Mouse (Mus musculus): ENCODE measurements around the gene Pdrg1. TPM values are rescaled to one million over a fixed set of nuclear protein-coding genes. Genes with fewer than 3 reads are reported as not detected.

Gene Pdrg1
- total RNA-seq, 1 experiment, result 52.2 TPM

GRCm38 (mm10) chr2:153058365-153058764 is 43.1 kb upstream of the Pdrg1 start:
- in situ Hi-C loops (cut with MboI; ENCODE audit: low sequenced_read_pairs in 2 of 2, unreplicated experiment in 2 of 2), result no loop called here
- DNase-seq (ENCODE audit: low read depth, low spot score), result no peak
- no peak overlapping the region for H3K9ac ChIP-seq (ENCODE audit: insufficient read depth, low read depth, low read length, poor library complexity, severe bottlenecking)
- no peaks in the 10 kb centered on the region for H3K9me3 ChIP-seq (ENCODE audit: control insufficient read depth, insufficient read depth, low read depth, low read length)
- no peak overlapping the region for H3K27ac ChIP-seq (ENCODE audit: insufficient read depth, low read depth, low read length, poor library complexity, severe bottlenecking)
- TF ChIP-seq CHD2 (IDR thresholded peaks at IDR 0.05; ENCODE audit: low read depth, low read length) (no peak), MAFK (IDR thresholded peaks at IDR 0.05; ENCODE audit: insufficient read depth, low read depth, low read length) (no peak), ZNF384 (IDR thresholded peaks at IDR 0.05; ENCODE audit: low read depth, low read length) (no peak), ZC3H11A (IDR thresholded peaks at IDR 0.05; ENCODE audit: borderline replicate concordance, low read depth, low read length) (no peak), HCFC1 (IDR thresholded peaks at IDR 0.05; ENCODE audit: borderline replicate concordance, insufficient read depth, low read length) (no peak)
- no peak overlapping the region for H3K4me3 ChIP-seq (ENCODE audit: insufficient read depth in 1 of 2, low read depth in 1 of 2, low read length in 2 of 2, poor library complexity in 1 of 2, severe bottlenecking in 1 of 2)
- H3K36me3 ChIP-seq (ENCODE audit: control insufficient read depth, insufficient read depth, low read length, poor library complexity, severe bottlenecking), result no peaks in the 10 kb centered on the region
- peaks cover 0 to 2% of the 10 kb centered on the region in 2 experiments; a peak in 1 of 4 replicates for H3K4me1 ChIP-seq (ENCODE audit: control insufficient read depth in 2 of 2, insufficient read depth in 2 of 2, low read length in 2 of 2, poor library complexity in 1 of 2)

- Histone ChIP-seq H3K9ac (ENCODE audit: insufficient read depth, low read depth, low read length, poor library complexity, severe bottlenecking) (no peak overlapping the region), H3K27ac (ENCODE audit: insufficient read depth, low read depth, low read length, poor library complexity, severe bottlenecking) (no peak overlapping the region), H3K4me1 (ENCODE audit: control insufficient read depth in 2 of 2, insufficient read depth in 2 of 2, low read length in 2 of 2, poor library complexity in 1 of 2) (peaks cover 0 to 6% of the 10 kb centered on the region in 2 experiments; a peak in 1 of 4 replicates), H3K4me3 (ENCODE audit: insufficient read depth in 1 of 2, low read depth in 1 of 2, low read length in 2 of 2, poor library complexity in 1 of 2, severe bottlenecking in 1 of 2) (no peak overlapping the region), H3K36me3 (ENCODE audit: control insufficient read depth, insufficient read depth, low read length, poor library complexity, severe bottlenecking) (no peaks in the 10 kb centered on the region), H3K9me3 (ENCODE audit: control insufficient read depth, insufficient read depth, low read depth, low read length) (no peaks in the 10 kb centered on the region)
- no peak for DNase-seq (ENCODE audit: low read depth, low spot score)
- TF ChIP-seq CHD2 (IDR thresholded peaks at IDR 0.05; ENCODE audit: low read depth, low read length) (no peak), ZC3H11A (IDR thresholded peaks at IDR 0.05; ENCODE audit: borderline replicate concordance, low read depth, low read length) (no peak), MAFK (IDR thresholded peaks at IDR 0.05; ENCODE audit: insufficient read depth, low read depth, low read length) (no peak), HCFC1 (IDR thresholded peaks at IDR 0.05; ENCODE audit: borderline replicate concordance, insufficient read depth, low read length) (no peak), ZNF384 (IDR thresholded peaks at IDR 0.05; ENCODE audit: low read depth, low read length) (no peak)
- in situ Hi-C loops (cut with MboI; ENCODE audit: low sequenced_read_pairs in 2 of 2, unreplicated experiment in 2 of 2), result no loop called here
Observed at GRCm38 (mm10) chr2:153055270-153055920, 40.2 kb upstream of the Pdrg1 start.

GRCm38 (mm10) chr2:153053896-153054295 is 38.7 kb upstream of the Pdrg1 start:
- Histone ChIP-seq H3K36me3 (ENCODE audit: control insufficient read depth, insufficient read depth, low read length, poor library complexity, severe bottlenecking) (no peaks in the 10 kb centered on the region), H3K9me3 (ENCODE audit: control insufficient read depth, insufficient read depth, low read depth, low read length) (no peaks in the 10 kb centered on the region), H3K27ac (ENCODE audit: insufficient read depth, low read depth, low read length, poor library complexity, severe bottlenecking) (no peak overlapping the region), H3K9ac (ENCODE audit: insufficient read depth, low read depth, low read length, poor library complexity, severe bottlenecking) (no peak overlapping the region), H3K4me3 (ENCODE audit: insufficient read depth in 1 of 2, low read depth in 1 of 2, low read length in 2 of 2, poor library complexity in 1 of 2, severe bottlenecking in 1 of 2) (no peak overlapping the region), H3K4me1 (ENCODE audit: control insufficient read depth in 2 of 2, insufficient read depth in 2 of 2, low read length in 2 of 2, poor library complexity in 1 of 2) (peaks cover 0 to 6% of the 10 kb centered on the region in 2 experiments; a peak in 1 of 4 replicates)
- TF ChIP-seq ZNF384 (IDR thresholded peaks at IDR 0.05; ENCODE audit: low read depth, low read length) (no peak), HCFC1 (IDR thresholded peaks at IDR 0.05; ENCODE audit: borderline replicate concordance, insufficient read depth, low read length) (no peak), CHD2 (IDR thresholded peaks at IDR 0.05; ENCODE audit: low read depth, low read length) (no peak)
- in situ Hi-C loops (cut with MboI; ENCODE audit: low sequenced_read_pairs in 2 of 2, unreplicated experiment in 2 of 2), result no loop called here
- DNase-seq (ENCODE audit: low read depth, low spot score), result no peak

GRCm38 (mm10) chr2:153052700-153053351 is 37.6 kb upstream of the Pdrg1 start:
- TF ChIP-seq ZC3H11A (IDR thresholded peaks at IDR 0.05; ENCODE audit: borderline replicate concordance, low read depth, low read length), result no peak
- no peak for TF ChIP-seq HCFC1 (IDR thresholded peaks at IDR 0.05; ENCODE audit: borderline replicate concordance, insufficient read depth, low read length)
- TF ChIP-seq MAFK (IDR thresholded peaks at IDR 0.05; ENCODE audit: insufficient read depth, low read depth, low read length), result no peak
- TF ChIP-seq ZNF384 (IDR thresholded peaks at IDR 0.05; ENCODE audit: low read depth, low read length), result no peak
- TF ChIP-seq CHD2 (IDR thresholded peaks at IDR 0.05; ENCODE audit: low read depth, low read length), result no peak
- no peaks in the 10 kb centered on the region for H3K9me3 ChIP-seq (ENCODE audit: control insufficient read depth, insufficient read depth, low read depth, low read length)
- in situ Hi-C loops (cut with MboI; ENCODE audit: low sequenced_read_pairs in 2 of 2, unreplicated experiment in 2 of 2), result no loop called here
- DNase-seq (ENCODE audit: low read depth, low spot score), result no peak
- H3K36me3 ChIP-seq (ENCODE audit: control insufficient read depth, insufficient read depth, low read length, poor library complexity, severe bottlenecking), result no peaks in the 10 kb centered on the region
- peaks cover 0 to 8% of the 10 kb centered on the region in 2 experiments; a peak in 1 of 4 replicates for H3K4me1 ChIP-seq (ENCODE audit: control insufficient read depth in 2 of 2, insufficient read depth in 2 of 2, low read length in 2 of 2, poor library complexity in 1 of 2)
- H3K9ac ChIP-seq (ENCODE audit: insufficient read depth, low read depth, low read length, poor library complexity, severe bottlenecking), result 0 out of 2 replicates have a peak overlapping the region, but pooled peaks have one; percentile 4
- H3K27ac ChIP-seq (ENCODE audit: insufficient read depth, low read depth, low read length, poor library complexity, severe bottlenecking), result no peak overlapping the region
- H3K4me3 ChIP-seq (ENCODE audit: insufficient read depth in 1 of 2, low read depth in 1 of 2, low read length in 2 of 2, poor library complexity in 1 of 2, severe bottlenecking in 1 of 2), result peak overlapping the region; percentile 46 to 50; a peak in 3 of 4 replicates
